Mouse (Mus musculus) left cerebral cortex, adult 9 months (tissue): ENCODE measurements around the gene Gm10338.
A peak's percentile ranks its signal among the peaks of the same experiment; 100 is the strongest.
"Not testable (repeated sequence)": the region's sequence is repeated elsewhere in the genome, so short reads cannot be mapped to it uniquely, and the experiment has no call there.

Experiments
- DNase-seq, 2 experiments: peaks; one replicate each; pipeline ENCODE4 v3.0.0; 2022; ENCODE audit warnings: low spot score in 2 of 2

The Gm10338 gene

DNA sequence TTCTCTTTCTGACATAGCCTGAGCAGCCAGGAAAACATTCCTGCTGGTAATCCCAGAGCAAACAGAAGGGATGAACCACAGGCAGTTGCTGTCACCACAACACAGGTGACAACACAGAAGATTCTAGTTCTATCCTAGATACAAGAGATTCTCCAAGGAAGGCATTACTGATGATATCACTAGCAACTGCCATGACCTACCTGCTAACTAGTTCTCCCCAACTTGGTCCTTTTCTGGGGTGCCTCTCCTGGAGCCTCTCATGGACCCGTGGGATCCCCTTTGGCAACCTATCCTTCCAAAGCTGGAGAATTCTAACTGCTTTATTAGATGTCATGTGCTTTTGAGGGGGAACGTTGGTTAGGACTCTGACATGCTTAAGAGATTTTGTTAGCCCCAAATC, at the start of gene Gm10338:
TSS of gene Gm10338 (minus strand) at position 101 of the 400 bp plus-strand sequence.
- not testable (repeated sequence) for DNase-seq

DNA sequence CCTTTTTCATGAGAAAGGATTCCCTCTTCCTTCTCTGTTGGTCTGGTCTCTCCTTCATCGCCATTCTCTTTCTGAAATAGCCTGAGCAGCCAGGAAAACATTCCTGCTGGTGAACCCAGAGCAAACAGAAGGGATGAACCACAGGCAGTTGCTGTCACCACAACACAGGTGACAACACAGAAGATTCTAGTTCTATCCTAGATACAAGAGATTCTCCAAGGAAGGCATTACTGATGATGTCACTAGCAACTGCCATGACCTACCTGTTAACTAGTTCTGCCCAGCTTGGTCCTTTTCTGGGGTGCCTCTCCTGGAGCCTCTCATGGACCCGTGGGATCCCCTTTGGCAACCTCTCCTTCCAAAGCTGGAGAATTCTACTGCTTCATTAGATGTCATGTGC, 48.5 kb upstream of the Gm10338 start, which contains the start of gene Gm10128:
TSS of gene Gm10128 (minus strand) at position 101 of the 400 bp plus-strand sequence.
- not testable (repeated sequence) for DNase-seq

DNA sequence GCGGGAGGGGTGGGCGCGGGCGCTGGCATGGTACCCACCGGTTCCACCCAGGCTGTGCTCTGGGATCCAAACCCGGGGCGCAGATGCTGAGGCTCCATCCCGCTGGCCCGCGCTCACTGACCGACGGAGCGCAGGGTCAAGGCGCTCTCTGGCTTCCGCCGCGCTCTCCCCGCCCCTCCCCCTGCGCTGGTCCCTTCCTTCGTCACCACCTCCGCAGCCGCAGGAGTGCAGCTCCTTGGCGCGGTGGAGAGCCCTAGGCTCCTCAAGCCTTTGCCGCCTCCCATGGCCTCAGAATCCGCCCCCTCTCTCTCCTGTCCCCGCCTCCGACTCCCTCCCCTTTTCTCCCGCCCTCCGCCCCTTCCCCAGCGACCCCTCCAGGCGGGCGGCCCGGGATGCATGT, 27.0 kb downstream of the Gm10338 start, which contains the start of gene Gm3558:
TSS of gene Gm3558 (minus strand) at position 185 of the 400 bp plus-strand sequence.
- DNase-seq, result not testable (repeated sequence)

DNA sequence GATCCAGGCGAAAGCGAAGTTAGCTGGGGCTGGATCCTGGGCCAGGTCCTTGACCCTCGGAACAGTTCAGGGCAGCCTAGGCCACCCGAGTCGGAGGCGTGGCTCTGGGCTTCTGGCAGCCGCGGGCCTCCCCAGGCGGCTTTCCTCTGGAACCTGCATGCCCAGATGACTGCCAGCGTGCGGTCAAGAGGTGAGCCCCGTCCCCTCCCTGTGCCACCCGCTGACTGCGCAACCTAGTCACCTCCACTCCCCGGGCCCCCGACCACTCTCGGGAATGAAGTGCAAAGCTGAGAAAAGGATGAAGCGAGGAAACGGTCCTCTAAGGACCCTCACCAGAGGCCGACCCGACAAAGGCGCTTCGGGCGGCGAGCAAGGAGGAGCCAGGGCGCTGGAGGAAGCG, 27.5 kb downstream of the Gm10338 start:
- not testable (repeated sequence) for DNase-seq

DNA sequence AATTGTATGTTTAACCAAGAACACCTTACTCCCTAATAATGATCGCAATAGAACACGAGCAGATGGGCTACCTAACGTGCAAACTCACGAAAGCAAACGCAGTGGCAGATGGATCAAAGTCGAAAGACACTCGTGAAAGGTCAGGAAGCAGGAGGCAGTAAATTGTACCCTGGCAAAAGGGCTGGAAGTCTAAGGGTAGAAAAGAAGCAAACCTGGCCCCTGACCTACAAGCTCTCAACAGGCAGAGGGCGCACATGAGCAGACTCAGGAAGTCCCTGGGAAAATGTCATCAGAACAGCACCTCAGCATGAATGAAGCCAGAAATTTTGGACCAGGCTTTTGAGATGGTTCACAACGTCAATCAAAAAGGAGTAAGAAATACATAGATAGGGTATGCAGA, 28.1 kb downstream of the Gm10338 start:
- DNase-seq, result peak in 1 of 2 experiments; percentile 46
